Mouse (Mus musculus) CH12.LX (cell line): Measurements from ENCODE around the gene Proca1. TPM values are rescaled to one million over a fixed set of nuclear protein-coding genes. Genes with fewer than 3 reads are reported as not detected.

Experiments used
- DNase-seq: peaks from one replicate; pipeline ENCODE4 v3.0.0-alpha.2; 2013; ENCODE audit errors: extremely low read depth
- H3K27ac ChIP-seq: 2 replicates; pipeline ENCODE4 v1.5.1; 2012; ENCODE audit warnings: low read depth, mild to moderate bottlenecking, control low read depth, moderate library complexity; ENCODE audit not compliant: insufficient read depth
- H3K27me3 ChIP-seq: replicated peaks from 2 replicates; pipeline ENCODE3; 2012; ENCODE audit warnings: inconsistent platforms
- H3K36me3 ChIP-seq, 2 experiments: replicated peaks in 1 of 2; 2 replicates each; pipeline versions ENCODE3 to v1.6.1; 2012; ENCODE audit warnings: inconsistent platforms in 1 of 2, low read length in 1 of 2, mild to moderate bottlenecking in 1 of 2, mixed read lengths in 1 of 2, moderate library complexity in 1 of 2; ENCODE audit not compliant: control insufficient read depth in 1 of 2, insufficient read depth in 1 of 2
- H3K4me1 ChIP-seq, 2 experiments: 2 replicates each; pipeline ENCODE4 v1.6.1; 2012; ENCODE audit warnings: inconsistent platforms in 1 of 2, moderate library complexity in 1 of 2; ENCODE audit not compliant: insufficient read depth in 2 of 2, control insufficient read depth in 1 of 2
- H3K4me2 ChIP-seq: 2 replicates; pipeline ENCODE4 v1.6.1; 2012; ENCODE audit warnings: low read depth, mild to moderate bottlenecking, control low read depth; ENCODE audit not compliant: poor library complexity, insufficient read depth, severe bottlenecking
- H3K4me3 ChIP-seq, 3 experiments: fragments of 150-350 bp in 1 of 3; sonication (generic) in 1 of 3; replicated peaks in 1 of 3; 2 replicates each; pipeline versions ENCODE3 to v1.5.1; 2011 to 2012; ENCODE audit warnings: low read depth in 2 of 3, low read length in 2 of 3, mild to moderate bottlenecking in 2 of 3, moderate library complexity in 2 of 3, control low read depth in 1 of 3, improper control_type of control experiment in 1 of 3, inconsistent platforms in 1 of 3, mixed read lengths in 1 of 3; ENCODE audit not compliant: poor library complexity in 1 of 3
- H3K79me2 ChIP-seq: replicated peaks from 2 replicates; pipeline ENCODE4 v1.6.1; 2012; ENCODE audit warnings: mild to moderate bottlenecking, moderate library complexity; ENCODE audit not compliant: control insufficient read depth, poor library complexity, insufficient read depth, severe bottlenecking; ENCODE audit errors: extremely low read depth
- H3K9ac ChIP-seq: 2 replicates; pipeline ENCODE4 v1.6.1; 2012; ENCODE audit warnings: low read depth, mild to moderate bottlenecking, control low read depth, moderate library complexity; ENCODE audit not compliant: insufficient read depth
- H3K9me3 ChIP-seq: replicated peaks from 2 replicates; pipeline ENCODE3; 2012; ENCODE audit warnings: low read length, inconsistent platforms, mixed read lengths
- CHD1 ChIP-seq: IDR thresholded peaks from 2 replicates; pipeline ENCODE4 v1.6.1; 2012; ENCODE audit warnings: low read depth, low read length, improper control_type of control experiment, inconsistent platforms
- CHD2 ChIP-seq: IDR thresholded peaks from 2 replicates; pipeline ENCODE4 v1.6.1; 2011; ENCODE audit warnings: low read length, improper control_type of control experiment
- CTCF ChIP-seq, 2 experiments: IDR thresholded peaks in 1 of 2; conservative IDR thresholded peaks in 1 of 2; 2 replicates each; pipeline ENCODE4 v1.5.1; 2011 to 2012; ENCODE audit warnings: low read depth in 2 of 2, low read length in 2 of 2, improper control_type of control experiment in 1 of 2, inconsistent platforms in 1 of 2, mild to moderate bottlenecking in 1 of 2, moderate library complexity in 1 of 2
- IRF4 ChIP-seq: IDR thresholded peaks from 2 replicates; pipeline ENCODE4 v1.6.1; 2014; ENCODE audit warnings: low read depth, mild to moderate bottlenecking, inconsistent platforms, low read length, improper control_type of control experiment
- JUN ChIP-seq: IDR thresholded peaks from 2 replicates; pipeline ENCODE4 v1.6.1; 2011; ENCODE audit warnings: low read depth, mild to moderate bottlenecking, low read length, improper control_type of control experiment, moderate library complexity; ENCODE audit not compliant: insufficient read depth
- KAT2A ChIP-seq: IDR thresholded peaks from 2 replicates; pipeline ENCODE4 v1.6.1; 2012; ENCODE audit warnings: low read length, improper control_type of control experiment, inconsistent platforms; ENCODE audit not compliant: insufficient replicate concordance
- MAFK ChIP-seq: IDR thresholded peaks from 2 replicates; pipeline ENCODE4 v1.6.1; 2011; ENCODE audit warnings: low read length, improper control_type of control experiment; ENCODE audit not compliant: insufficient replicate concordance
- MAX ChIP-seq: IDR thresholded peaks from 2 replicates; pipeline ENCODE4 v1.6.1; 2011; ENCODE audit warnings: low read length, improper control_type of control experiment
- MAZ ChIP-seq: IDR thresholded peaks from 2 replicates; pipeline ENCODE4 v1.6.1; 2012; ENCODE audit warnings: low read depth, mild to moderate bottlenecking, inconsistent platforms, low read length, improper control_type of control experiment, moderate library complexity
- MEF2A ChIP-seq: IDR thresholded peaks from 2 replicates; pipeline ENCODE4 v1.6.1; 2014; ENCODE audit warnings: low read depth, mild to moderate bottlenecking, inconsistent platforms, low read length, improper control_type of control experiment, borderline replicate concordance
- NELFE ChIP-seq: IDR thresholded peaks from 2 replicates; pipeline ENCODE4 v1.6.1; 2011; ENCODE audit warnings: low read depth, low read length, improper control_type of control experiment
- NRF1 ChIP-seq: IDR thresholded peaks from 2 replicates; pipeline ENCODE4 v1.6.1; 2014; ENCODE audit warnings: low read depth, mild to moderate bottlenecking, inconsistent platforms, low read length, improper control_type of control experiment, moderate library complexity
- POLR2AphosphoS2 ChIP-seq: IDR thresholded peaks from 2 replicates; pipeline ENCODE4 v1.6.1; 2011; ENCODE audit warnings: low read depth, low read length, improper control_type of control experiment
- RCOR1 ChIP-seq: conservative IDR thresholded peaks from 2 replicates; pipeline ENCODE4 v1.6.1; 2012; ENCODE audit warnings: low read depth, mild to moderate bottlenecking, inconsistent platforms, low read length, improper control_type of control experiment
- SIN3A ChIP-seq: IDR thresholded peaks from 2 replicates; pipeline ENCODE4 v1.6.1; 2012; ENCODE audit warnings: low read length, improper control_type of control experiment, inconsistent platforms
- SMC3 ChIP-seq: IDR thresholded peaks from 2 replicates; pipeline ENCODE4 v1.6.1; 2011; ENCODE audit warnings: low read depth, low read length, improper control_type of control experiment
- UBTF ChIP-seq: IDR thresholded peaks from 2 replicates; pipeline ENCODE4 v1.6.1; 2012; ENCODE audit warnings: low read depth, mild to moderate bottlenecking, inconsistent platforms, low read length, improper control_type of control experiment, moderate library complexity
- ZC3H11A ChIP-seq: IDR thresholded peaks from 2 replicates; pipeline ENCODE4 v1.6.1; 2012; ENCODE audit warnings: low read depth, mild to moderate bottlenecking, inconsistent platforms, low read length, improper control_type of control experiment
- ZMIZ1 ChIP-seq: IDR thresholded peaks from 2 replicates; pipeline ENCODE4 v1.6.1; 2012; ENCODE audit warnings: low read depth, mild to moderate bottlenecking, inconsistent platforms, low read length, improper control_type of control experiment
- dilution Hi-C: fragments of 300-500 bp; cut with MboI; formaldehyde crosslinking; loops from 2 replicates; pipeline ENCODE4 v1.14.3; 2020; ENCODE audit warnings: low sequenced_read_pairs; ENCODE audit not compliant: extremely low pct_unique_long_range_greater_than_20kb, extremely low pct_ligation_motif_present
- in situ Hi-C: fragments of 300-500 bp; cut with MboI; formaldehyde crosslinking; loops from 3 replicates; pipeline ENCODE4 v1.14.3; 2019; ENCODE audit warnings: low sequenced_read_pairs, low pct_ligation_motif_present, low pct_unique_long_range_greater_than_20kb, mixed read lengths
- polyA plus RNA-seq: library from polyadenylated mRNA; unstranded; fragments of >175 nt; gene quantifications from 2 replicates; pipeline ENCODE4 v1.2.1, GENCODE M21; 2012; ENCODE audit warnings: low read depth; ENCODE audit not compliant: insufficient read length
- total RNA-seq, 2 experiments: library from RNA; depleted of rRNA; stranded (reverse); fragments of 300-350 nt in 1 of 2; fragments of >200 nt in 1 of 2; gene quantifications; 2 replicates each; pipeline ENCODE4 v1.2.3; 2012 to 2014

The Proca1 gene
- total and polyA plus RNA-seq, 3 experiments: 0.40 TPM; not detected in 2

- TF ChIP-seq ZMIZ1: no peak; the same call in 1 of the 2 replicates
- no peak for TF ChIP-seq ZC3H11A
- TF ChIP-seq RCOR1: no peak
- peak; percentile 66; the same call in 1 of the 2 replicates for TF ChIP-seq MEF2A
- TF ChIP-seq SMC3: peak; percentile 31; the same call in 1 of the 2 replicates
- TF ChIP-seq MAFK: no peak
- TF ChIP-seq UBTF: 0 out of 2 replicates have a peak, but pooled peaks have one; percentile 57
- peak; percentile 81 for TF ChIP-seq SIN3A
- no peak for TF ChIP-seq CHD1
- no peak for TF ChIP-seq KAT2A
- no peak for TF ChIP-seq JUN
- TF ChIP-seq CHD2: no peak
- TF ChIP-seq IRF4: no peak
- no peak for TF ChIP-seq MAX
- TF ChIP-seq MAZ: no peak; the same call in 1 of the 2 replicates
- peak in 1 of 2 experiments; percentile 55; a peak in 2 of 4 replicates for TF ChIP-seq CTCF (conservative IDR thresholded peaks at IDR 0.05 in 1 of 2, IDR thresholded peaks at IDR 0.05 in 1 of 2; ENCODE audit: low read depth in 2 of 2, low read length in 2 of 2)
- peak; percentile 76; the same call in 1 of the 2 replicates for TF ChIP-seq NELFE
- TF ChIP-seq NRF1: no peak; the same call in 1 of the 2 replicates
Observed at GRCm38 (mm10) chr11:78164924-78165760, 28.1 kb upstream of the Proca1 start, which contains the start of gene Traf4 (continued).

GRCm38 (mm10) chr11:78165761-78166109, 27.5 kb upstream of the Proca1 start:
- Histone ChIP-seq H3K4me1 (peaks cover 31 to 68% of the 10 kb centered on the region in 2 experiments), H3K9ac (no peak overlapping the region), H3K79me2 (peaks cover 33% of the 10 kb centered on the region), H3K9me3 (no peaks in the 10 kb centered on the region), H3K4me3 (peak overlapping the region; percentile 13 to 73 (median 37)), H3K36me3 (peaks cover 15 to 37% of the 10 kb centered on the region in 2 experiments), H3K4me2 (peak overlapping the region; percentile 85), H3K27me3 (no peaks in the 10 kb centered on the region), H3K27ac (no peak overlapping the region)
- dilution Hi-C loops (no loop called here), in situ Hi-C loops (no loop called here)
- TF ChIP-seq NRF1: no peak
- 0 out of 2 replicates have a peak, but pooled peaks have one; percentile 9 for TF ChIP-seq POLR2AphosphoS2
- TF ChIP-seq SIN3A: no peak
- DNase-seq: no peak
